Mouse (Mus musculus): ENCODE results near the gene Dnajc5.

Gene Dnajc5

DNA sequence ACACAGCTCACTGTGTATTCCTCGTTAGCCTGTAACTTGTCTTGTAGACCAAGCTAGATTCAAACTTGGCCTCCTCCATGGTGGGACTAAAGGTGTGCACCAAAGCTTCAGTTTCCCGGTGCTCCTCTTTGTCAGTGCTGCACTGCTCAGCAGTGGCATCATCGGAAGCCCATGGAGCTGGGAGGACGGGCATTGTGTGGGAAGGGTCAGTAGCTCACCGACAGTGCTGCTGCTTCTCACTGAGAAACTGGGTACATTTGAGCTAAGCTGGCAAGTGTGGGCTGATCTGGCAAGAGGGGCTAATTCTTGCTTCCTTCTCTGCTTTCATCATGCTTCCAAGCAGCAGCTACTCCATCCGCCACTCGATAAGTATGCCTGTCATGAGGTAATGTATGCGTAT is 9.1 kb upstream of the Dnajc5 start:
- no peak for DNase-seq (ENCODE audit: low spot score in 2 of 2)

DNA sequence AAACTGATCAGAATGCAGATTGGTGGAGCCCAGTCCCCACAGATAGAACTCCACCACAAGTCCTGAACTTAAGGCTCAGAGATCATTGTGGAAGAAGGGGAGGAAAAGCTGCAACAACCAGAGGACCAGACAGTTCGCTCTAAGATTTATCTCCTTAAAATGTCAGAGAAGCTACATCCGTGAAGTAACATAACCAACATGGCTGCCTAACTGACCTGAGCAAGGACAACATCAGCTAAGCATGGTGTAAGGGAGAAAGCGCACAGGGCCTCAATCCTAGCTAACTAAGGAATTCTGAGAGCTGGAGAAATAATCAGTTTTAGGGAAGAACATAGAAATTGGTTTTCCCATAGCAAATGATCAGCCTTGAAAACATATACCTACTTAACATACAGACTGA is 1.1 kb upstream of the Dnajc5 start:
- DNase-seq (ENCODE audit: low spot score in 2 of 2) = no peak

DNA sequence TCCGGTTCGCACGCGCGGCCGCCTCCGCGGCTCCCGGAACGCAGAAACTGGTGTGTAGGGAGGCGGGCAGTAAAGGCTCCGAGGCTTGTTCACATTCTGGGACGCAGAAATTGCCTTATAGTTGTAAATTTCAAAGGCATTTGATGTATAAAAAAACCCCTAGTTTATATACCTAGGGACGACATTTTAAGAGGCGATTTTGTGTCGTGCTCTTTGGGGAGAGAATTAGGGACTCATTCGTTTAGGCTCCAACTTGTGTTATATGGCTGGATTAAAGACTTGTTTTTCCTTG is 597 bp downstream of the Dnajc5 start:
- DNase-seq (ENCODE audit: low spot score in 2 of 2) = no peak

DNA sequence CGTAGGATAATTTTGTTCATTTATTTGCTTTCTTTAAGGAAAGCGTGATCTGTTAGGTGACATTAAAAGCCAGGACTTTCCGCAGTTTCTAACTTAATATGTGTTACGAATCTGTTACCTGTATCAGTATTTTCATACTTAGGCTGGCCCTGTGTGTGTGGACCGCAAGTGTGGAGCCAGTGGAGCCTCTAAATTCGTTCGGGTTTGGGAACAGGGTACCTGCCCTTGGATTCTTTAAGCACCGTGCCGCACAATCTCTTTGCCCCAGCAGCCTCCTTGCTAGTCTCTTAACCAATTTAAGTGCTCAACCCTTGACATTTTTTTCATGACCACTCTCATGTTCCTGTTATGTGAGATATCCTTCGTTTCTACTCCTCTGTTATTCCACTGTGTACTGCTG is 1.2 kb downstream of the Dnajc5 start:
- no peak for DNase-seq (ENCODE audit: low spot score in 2 of 2)

DNA sequence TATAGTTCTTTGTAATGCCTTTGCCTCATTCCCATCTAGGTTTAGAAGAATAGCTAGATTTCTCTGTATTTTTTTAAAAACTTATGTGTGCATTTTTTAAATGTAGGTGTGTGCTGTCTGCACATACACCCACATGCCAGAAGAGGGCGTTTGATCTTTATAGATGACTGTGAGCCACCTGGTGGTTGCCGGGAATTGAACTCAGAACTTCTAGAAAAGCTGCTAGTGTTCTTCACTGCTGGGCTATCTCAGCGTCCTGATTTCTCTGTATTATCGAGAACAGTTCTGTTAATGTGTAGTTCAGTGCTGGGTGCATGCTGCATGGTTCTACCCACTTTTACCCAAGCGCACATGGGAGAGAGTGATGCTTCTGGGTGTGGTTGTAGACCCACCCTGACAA is 2.5 kb downstream of the Dnajc5 start:
- DNase-seq (ENCODE audit: low spot score in 2 of 2) = no peak

DNA sequence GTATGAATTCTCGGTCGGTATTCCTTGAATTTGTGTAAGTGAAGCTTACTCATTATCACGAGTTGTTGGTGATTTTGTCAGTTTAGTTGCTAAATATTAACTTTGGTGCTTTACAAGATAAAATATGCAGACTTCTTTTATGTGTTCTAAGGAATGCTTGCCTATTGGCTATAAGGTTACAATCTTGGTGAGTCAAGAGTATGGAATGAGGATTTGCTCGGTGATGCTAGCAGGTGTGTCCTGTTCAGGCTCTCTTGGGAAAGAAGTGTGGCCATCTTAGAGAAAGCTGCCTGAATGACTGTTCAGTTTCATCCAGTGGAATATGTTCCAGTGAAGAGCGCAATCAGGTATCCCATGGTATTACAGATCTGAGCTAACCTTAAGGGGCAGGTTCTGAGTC is 5.2 kb downstream of the Dnajc5 start:
- no peak for DNase-seq (ENCODE audit: low spot score in 2 of 2)

DNA sequence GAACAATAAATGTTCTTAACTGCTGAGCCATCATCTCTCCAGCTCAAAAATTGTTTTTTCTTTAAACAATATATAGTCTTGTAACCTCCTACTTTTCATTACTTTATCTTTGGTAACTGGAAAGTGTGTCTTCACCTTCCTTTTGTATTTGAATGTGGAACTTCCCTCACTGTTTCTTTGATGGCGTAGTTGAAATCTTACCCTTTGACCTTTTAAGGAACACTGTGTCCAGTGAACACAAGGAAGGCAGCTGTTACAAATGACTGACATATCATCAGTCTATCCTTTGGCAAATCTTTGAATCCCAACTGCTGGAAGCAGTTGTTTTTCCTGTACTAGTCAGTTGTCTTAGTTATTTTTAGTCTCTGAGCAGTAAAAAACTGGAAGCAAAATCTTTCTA is 8.8 kb downstream of the Dnajc5 start:
- DNase-seq (ENCODE audit: low spot score in 2 of 2) = no peak

DNA sequence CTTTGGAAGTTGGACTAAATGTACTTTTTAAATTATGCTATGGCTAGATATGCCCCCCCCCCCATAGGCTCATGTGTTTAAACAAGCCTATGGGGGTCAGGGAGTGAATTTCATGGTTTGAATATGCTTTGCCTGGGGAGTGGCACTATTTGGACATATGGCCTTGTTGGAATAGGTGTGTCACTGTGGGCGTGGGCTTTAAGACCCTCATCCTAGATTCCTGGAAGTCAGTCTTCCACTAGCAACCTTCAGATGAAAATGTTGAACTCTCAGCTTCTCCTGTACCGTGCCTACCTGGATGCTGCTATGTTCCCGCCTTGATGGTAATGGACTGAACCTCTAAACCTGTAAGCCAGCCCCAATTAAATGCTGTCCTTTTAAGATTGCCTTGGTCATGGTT is 12.3 kb downstream of the Dnajc5 start:
- DNase-seq (ENCODE audit: low spot score in 2 of 2) = no peak

DNA sequence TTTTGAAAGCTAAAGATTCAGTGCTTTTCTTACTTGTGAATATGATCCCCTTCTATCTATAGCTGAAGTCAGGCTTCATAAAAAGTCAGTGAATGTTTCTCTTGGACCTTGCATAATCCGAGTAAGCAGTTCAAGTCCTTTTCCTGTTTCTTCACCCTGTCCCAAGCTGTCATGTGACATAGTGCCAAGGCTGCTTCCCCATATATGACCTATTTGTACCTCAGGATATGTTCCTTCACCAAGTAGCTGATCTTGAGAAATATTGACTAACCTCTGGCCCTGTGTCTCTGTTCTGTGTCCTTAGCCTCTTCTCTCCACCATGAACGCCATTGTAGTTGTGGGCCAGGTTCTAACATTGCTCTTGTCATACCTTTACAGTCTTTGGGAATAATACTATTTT is 16.1 kb downstream of the Dnajc5 start:
- no peak for DNase-seq (ENCODE audit: low spot score in 2 of 2)

DNA sequence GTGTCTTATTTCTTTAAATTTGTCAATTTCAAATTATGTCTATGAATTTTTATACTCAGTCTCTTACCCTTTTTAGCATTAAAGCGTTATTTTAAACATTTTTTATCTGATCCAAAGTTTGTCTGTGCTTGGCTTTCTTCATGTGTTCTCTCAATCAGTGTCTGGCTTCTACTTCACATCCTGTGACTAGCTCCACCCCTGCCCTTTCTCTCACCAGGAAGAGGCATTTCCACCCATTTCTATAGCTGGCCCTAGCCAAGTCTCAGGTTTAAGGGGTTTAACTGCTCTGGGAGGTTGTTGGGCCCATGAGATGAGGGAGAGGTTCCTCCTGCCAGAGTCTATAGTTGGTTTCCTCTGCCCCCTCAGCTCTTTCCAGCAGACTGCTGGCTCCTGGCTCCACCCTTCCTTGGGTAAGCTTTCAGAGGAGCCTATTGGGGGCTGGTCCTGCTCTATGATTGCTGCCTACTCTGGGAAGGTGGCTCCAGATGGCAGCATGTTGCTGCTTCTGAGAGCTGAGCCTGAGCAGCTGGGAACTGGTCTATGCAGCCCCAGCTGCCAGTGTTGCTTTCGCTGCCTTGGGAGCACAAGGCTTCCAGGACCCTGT is 17.3 kb downstream of the Dnajc5 start:
- no peak for DNase-seq (ENCODE audit: low spot score in 2 of 2)

DNA sequence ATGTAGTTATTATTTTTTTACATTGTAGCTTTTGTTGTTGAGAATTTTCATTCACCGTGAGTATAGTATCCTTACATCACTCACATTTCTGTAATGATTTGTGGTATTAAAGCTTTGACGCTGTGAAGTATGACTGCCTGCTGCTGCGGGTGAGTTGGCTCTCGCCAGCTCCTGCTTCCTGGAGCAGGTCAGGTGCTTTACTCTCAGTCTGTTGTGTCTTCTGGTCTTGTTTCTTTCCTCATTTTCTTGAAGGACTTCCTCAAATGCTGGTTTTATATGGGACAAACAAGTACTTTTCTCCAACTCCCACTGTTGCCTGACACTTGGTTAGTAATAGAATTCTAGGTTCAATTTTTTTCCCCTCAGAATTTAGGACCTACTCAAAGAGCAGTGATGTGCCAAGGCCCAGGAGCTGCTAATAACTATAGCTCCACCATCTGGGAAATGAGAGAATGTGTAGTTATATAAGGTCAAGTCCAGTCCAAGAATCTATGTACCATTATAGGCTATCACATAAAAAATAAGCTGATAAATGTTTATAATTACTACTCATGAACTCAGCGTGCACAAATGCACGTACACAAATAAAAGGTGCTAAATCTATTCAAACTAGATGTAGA is 21.6 kb downstream of the Dnajc5 start:
- DNase-seq (ENCODE audit: low spot score in 2 of 2) = no peak

DNA sequence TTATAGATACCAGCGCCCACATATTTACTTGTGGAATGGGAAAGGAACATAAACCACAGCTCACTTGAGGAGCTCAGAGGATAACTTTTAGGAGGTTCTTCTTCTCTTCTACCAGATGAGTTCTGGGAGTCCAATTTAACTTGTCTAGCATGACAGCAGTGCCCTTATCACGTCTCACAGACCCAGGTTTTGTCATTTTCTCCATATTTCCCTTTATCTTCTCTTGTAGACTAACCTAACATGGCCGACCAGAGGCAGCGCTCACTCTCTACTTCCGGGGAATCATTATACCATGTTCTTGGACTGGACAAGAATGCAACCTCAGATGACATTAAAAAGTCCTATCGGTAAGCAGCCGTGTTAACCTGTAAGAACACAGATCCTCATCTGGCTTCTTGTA is 25.9 kb downstream of the Dnajc5 start:
- no peak for DNase-seq (ENCODE audit: low spot score in 2 of 2)

DNA sequence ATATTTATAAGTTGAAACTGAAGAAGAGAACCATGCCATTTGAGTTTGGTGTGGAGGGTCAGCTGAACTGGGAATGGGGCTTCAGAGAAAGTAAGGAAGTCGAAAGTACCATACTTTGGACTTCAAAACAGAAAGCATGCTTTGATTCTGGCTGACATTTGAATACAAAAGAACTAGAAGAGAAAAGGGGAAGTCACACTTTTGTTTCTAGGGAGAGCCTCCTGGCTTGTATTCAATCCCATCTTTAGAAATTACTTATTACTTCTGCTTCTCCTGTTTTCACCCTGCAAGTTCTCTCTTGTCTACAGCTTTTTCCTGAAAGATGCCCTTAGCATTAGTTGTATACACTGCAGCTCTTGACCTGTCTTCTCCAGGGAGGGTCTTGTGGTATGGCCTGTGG is 27.9 kb downstream of the Dnajc5 start:
- no peak for DNase-seq (ENCODE audit: low spot score in 2 of 2)

DNA sequence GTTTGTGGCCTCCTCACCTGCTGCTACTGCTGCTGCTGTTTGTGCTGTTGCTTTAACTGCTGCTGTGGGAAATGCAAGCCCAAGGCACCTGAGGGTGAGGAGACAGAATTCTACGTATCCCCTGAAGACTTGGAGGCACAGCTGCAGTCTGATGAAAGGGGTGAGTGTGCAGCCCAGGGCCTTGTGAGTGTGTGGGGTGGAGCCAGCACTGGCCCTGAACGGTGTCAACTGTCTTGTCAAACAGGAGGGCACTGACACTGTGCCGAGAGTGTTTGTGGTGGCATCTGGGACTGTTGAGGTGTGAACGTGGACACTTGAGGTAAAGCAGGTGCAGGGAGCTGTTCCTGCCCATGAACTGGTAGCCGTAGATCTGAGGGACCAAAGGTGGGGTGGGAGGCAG is 28.4 kb downstream of the Dnajc5 start:
- DNase-seq (ENCODE audit: low spot score in 2 of 2) = no peak

DNA sequence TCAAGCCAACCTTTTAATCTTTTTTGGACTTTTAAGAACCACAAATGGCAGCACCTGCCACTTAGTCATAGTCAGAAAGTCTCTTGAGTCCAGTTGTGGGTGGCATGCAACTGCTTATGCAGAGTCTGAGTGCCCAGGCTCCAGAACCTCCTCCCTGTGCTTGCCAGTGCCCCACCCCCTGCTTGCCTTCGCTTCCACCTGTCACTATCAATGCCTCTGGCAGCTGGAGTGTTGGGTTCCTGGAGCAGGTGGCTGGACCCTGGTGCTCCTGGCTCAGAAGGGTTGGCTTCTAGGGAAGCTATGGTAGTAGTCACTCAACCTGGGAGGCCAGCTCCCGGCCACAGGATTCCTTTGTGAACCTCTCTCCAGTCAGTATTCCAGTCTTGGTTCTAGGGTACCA is 29.9 kb downstream of the Dnajc5 start:
- no peak for DNase-seq (ENCODE audit: low spot score in 2 of 2)

DNA sequence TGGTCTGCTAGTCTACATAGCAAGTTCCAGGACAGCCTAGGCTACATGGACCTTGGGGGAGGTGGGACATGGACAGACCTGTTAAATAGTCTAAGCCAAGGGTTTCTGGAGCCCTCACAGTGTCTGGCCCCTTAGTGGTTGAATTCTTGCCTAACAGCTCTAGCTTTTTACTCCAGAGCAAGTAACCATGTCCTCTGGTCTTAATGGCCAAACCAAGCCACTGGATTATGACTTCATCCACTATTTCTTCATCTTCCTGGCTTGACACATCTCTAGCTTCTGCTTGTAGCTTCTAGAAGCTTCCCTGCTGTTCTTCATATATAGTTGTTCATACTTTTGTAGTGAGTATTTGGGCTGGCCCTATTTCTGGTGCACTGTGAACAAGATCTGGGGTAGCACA is 33.5 kb downstream of the Dnajc5 start:
- DNase-seq (ENCODE audit: low spot score in 2 of 2) = no peak

DNA sequence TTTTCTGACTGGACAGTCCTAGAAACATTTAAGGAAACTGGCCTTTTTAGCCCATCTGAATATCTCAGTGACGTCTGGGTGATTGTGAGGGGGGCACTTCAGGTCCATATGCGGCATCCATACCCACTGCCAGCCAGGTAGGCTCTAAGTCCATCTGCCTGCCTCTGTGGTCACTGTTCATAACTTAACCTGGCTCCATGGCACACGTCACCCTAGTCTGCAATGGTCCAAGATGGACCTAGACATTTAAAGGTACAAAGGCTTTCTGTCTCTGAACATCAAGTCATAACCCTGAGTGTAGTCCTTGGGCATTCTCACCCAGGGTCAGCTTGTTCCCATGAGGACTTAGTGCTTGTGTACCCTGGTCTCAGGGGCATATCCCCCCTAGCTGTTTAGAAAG is 47.1 kb downstream of the Dnajc5 start:
- no peak for DNase-seq (ENCODE audit: low spot score in 2 of 2)

DNA sequence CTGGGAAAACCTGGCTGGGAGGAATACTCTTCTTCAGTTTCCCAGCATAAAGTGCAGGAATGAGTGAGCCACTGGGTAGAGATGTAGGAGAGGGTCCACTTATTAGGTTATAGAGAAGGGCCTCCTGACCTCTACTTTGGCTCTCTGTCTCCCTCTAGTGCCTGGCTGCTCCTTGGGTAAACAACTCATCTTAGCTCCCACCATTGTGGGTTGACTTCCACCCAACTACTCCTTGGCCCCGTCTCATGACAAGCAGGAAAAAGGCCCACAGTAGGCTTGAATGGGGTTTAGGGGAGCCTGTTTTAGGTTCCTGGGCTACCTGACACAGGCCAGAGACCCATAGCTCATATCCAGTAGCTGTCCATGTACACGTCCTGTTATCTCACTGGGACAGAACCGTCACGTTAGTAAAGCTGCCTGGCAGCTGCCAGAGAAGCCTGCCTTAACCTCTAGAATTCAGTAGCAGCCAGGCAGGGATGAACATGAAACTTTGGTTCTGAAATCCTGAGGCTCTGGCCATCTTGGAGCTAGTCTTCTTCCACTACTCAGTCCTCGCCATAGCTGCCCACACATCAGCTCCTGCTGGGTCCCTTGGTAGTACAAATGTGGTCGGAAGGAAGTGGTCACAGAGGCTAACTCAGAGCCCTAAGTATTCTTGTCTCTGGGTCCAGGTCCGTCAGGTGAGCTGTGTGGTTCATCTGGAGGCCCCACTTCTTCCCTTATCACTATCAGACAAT is 48.2 kb downstream of the Dnajc5 start:
- no peak for DNase-seq (ENCODE audit: low spot score in 2 of 2)

DNA sequence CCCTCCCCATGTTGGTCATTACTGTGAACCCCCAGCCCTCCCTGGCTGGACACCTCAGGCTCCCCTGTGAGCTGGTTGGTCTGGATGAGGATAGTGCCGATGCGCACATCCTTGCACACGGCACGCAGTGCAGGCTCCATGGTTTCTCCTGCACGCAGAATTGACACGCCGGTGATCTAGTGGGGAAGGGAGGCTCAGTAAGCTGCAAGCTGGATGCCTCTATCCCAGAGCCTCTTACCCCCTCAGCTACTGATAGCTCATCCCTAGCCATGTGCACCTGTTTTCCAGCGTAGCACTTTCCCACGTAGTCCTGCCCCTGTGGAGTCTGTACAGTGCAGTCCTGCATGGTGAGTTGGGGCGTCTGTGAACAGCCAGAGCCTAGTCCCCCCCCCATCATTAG is 49.6 kb downstream of the Dnajc5 start:
- no peak for DNase-seq (ENCODE audit: low spot score in 2 of 2)

DNA sequence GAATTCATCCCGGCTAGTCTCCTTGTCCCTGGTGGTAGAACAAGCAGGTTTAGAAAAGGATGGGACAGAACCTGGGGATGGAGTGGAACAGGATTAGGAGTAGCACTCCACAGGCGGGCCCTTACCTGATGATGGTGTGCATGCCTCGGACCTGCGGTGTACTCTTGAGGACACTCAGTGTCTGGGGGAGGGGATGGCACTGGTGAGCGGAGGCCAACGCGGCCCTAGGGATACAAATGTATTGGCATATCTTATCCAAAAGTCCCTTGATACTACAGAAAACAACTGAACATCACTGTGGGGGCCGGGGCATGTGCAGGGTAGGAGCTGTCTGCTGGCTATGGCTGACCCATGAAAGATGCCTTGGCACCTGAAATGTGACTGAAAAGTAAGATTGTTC is 50.1 kb downstream of the Dnajc5 start:
- DNase-seq (ENCODE audit: low spot score in 2 of 2) = no peak

DNA sequence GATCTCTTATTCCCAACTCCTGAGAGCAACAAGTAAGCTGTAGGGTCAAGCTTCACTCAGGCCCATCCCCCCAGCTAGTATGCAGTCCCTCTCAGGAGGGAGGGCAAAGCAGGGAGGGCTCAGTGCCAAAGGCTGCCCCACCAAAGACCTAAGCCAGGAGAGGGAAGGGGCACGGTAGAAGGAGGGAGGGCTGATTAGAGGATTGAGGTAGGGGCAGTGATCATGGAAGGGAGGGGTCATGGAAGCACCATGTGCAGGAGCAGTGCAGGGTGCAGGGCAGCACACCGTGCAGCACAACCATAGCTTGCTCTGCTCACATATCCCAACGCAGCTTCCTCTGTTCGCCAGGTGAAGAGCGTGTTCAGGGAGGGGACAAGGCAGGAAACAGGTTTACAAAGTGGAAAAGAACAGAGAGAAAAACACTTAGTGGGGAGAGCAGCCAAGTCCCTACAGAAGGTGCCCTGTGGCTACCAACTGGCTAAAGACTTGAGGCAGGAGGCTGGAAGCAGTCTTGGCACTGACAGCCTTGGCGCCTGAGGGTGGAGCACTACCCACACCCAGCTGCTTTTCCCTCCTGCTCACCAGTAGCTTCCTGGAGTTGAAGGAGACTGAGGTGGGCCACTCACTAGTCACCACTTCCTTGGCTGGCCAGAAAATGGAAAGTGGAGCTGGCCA is 50.8 kb downstream of the Dnajc5 start:
- DNase-seq (ENCODE audit: low spot score in 2 of 2) = no peak

DNA sequence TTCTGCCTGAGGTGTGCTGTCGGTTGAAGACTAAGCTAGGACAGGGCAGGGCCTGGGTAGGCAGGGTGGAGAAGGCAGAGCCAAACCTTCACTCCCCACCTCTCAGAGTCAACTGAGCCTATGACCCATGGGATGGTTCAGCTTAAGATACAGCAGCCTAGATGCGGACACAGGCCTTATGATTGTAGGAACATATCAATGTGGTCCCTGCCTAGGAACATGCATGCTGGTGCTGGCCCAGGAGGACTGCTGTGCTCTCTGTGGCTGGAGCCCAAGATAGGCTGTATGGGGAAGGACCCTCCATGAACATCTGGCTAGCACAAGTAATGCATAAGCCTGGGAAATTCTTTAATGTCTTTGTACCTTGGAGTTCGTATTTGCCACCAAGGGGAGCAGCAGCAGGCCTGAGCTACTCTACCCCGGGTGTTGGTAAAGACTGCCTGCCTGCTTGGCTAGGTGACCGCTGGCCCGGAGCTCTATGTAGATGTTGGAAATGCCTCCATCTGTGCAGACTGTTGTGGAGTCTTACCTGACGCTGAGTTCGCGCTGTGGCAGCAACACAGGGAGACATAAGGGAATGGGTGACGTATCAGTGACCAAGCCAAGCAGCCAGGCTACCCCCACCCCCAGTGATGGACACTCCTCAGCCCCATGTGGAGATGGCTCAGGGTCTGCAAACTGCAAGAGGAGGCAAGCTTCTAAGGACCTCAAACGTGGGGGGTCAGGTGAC is 51.8 kb downstream of the Dnajc5 start:
- DNase-seq (ENCODE audit: low spot score in 2 of 2) = no peak
